Mouse (Mus musculus) CD4-positive, CD25-positive, alpha-beta regulatory T cell, adult 4 months (primary cell): ENCODE measurements at regions not wholly inside any gene's neighbourhood (a gene's known extent, or its start where the extent isn't known, plus 50 kb on each side); places are given as distances from the start of the nearest gene placed in this dataset.

ENCODE experiments used
- ATAC-seq: one replicate; pipeline ENCODE4 v1.8.0; 2017

- no peak for ATAC-seq
Observed at GRCm38 (mm10) chr3:14952169-14952729, 66.2 kb downstream of the Car2 start.

GRCm38 (mm10) chr3:14952951-14953350 lies 66.9 kb downstream of the Car2 start:
- no peak for ATAC-seq

GRCm38 (mm10) chr3:14957481-14957880 lies 71.4 kb downstream of the Car2 start:
- ATAC-seq = no peak

GRCm38 (mm10) chr3:14958277-14958676 lies 72.2 kb downstream of the Car2 start:
- ATAC-seq = no peak

- no peak for ATAC-seq
Observed at GRCm38 (mm10) chr3:14959586-14959985, 73.5 kb downstream of the Car2 start.

- ATAC-seq = no peak
Observed at GRCm38 (mm10) chr3:14964795-14965194, 78.7 kb downstream of the Car2 start.

- ATAC-seq = no peak
Observed at GRCm38 (mm10) chr3:14965438-14966044, 79.5 kb downstream of the Car2 start.

GRCm38 (mm10) chr3:14967235-14967634 lies 81.2 kb downstream of the Car2 start:
- ATAC-seq = no peak

- ATAC-seq = no peak
Observed at GRCm38 (mm10) chr3:14968345-14968744, 82.3 kb downstream of the Car2 start.

GRCm38 (mm10) chr3:14969698-14970097 lies 83.6 kb downstream of the Car2 start:
- no peak for ATAC-seq

GRCm38 (mm10) chr3:14971647-14972046 lies 85.6 kb downstream of the Car2 start:
- no peak for ATAC-seq

GRCm38 (mm10) chr3:14974758-14975157 lies 88.7 kb downstream of the Car2 start:
- no peak for ATAC-seq

GRCm38 (mm10) chr3:14975203-14975602 lies 89.1 kb downstream of the Car2 start:
- no peak for ATAC-seq

GRCm38 (mm10) chr3:14979116-14979613 lies 93.1 kb downstream of the Car2 start:
- ATAC-seq = no peak

- no peak for ATAC-seq
Observed at GRCm38 (mm10) chr3:14989635-14990034, 103.6 kb downstream of the Car2 start.

- ATAC-seq = no peak
Observed at GRCm38 (mm10) chr3:14993936-14994335, 107.9 kb downstream of the Car2 start.

GRCm38 (mm10) chr3:14997241-14997640 lies 111.2 kb downstream of the Car2 start:
- ATAC-seq = no peak

- ATAC-seq = no peak
Observed at GRCm38 (mm10) chr3:14998521-14998920, 112.4 kb downstream of the Car2 start.

- ATAC-seq = no peak
Observed at GRCm38 (mm10) chr3:14999411-14999810, 113.3 kb downstream of the Car2 start.

- no peak for ATAC-seq
Observed at GRCm38 (mm10) chr3:14999914-15000313, 113.8 kb downstream of the Car2 start.

- ATAC-seq = no peak
Observed at GRCm38 (mm10) chr3:15000657-15001056, 114.6 kb downstream of the Car2 start.

- ATAC-seq = no peak
Observed at GRCm38 (mm10) chr3:15007821-15008220, 121.7 kb downstream of the Car2 start.

- ATAC-seq = no peak
Observed at GRCm38 (mm10) chr3:15008501-15008900, 122.4 kb downstream of the Car2 start.

GRCm38 (mm10) chr3:15009747-15010146 lies 123.7 kb downstream of the Car2 start:
- ATAC-seq = no peak

GRCm38 (mm10) chr3:15016621-15017020 lies 130.5 kb downstream of the Car2 start:
- no peak for ATAC-seq
